Mouse (Mus musculus) adrenal gland, postnatal 36 days (tissue): ENCODE measurements around the gene Ankrd66. TPM values are rescaled to one million over a fixed set of nuclear protein-coding genes. Genes with fewer than 3 reads are reported as not detected.
A peak's percentile ranks its signal among the peaks of the same experiment; 100 is the strongest.

Experiments
- DNase-seq, 2 experiments: peaks; one replicate each; pipeline ENCODE4 v3.0.0; 2021; ENCODE audit warnings: mixed read lengths in 1 of 2
- long read RNA-seq, 2 experiments: library from polyadenylated mRNA; stranded (forward); transcript quantifications; one replicate each; pipeline ENCODE4 v2.0.0; 2021; ENCODE audit warnings: borderline sequencing depth in 2 of 2
- total RNA-seq, 2 experiments: library from RNA; stranded (reverse); gene quantifications; 2 replicates each; pipeline ENCODE4 v1.2.3; 2021

The Ankrd66 gene
- not detected for total RNA-seq
- long read RNA-seq, experiment 1 = 0 reads
- long read RNA-seq, experiment 2 = 0 reads

GRCm38 (mm10) chr17:43543539-43543938 is at the start of gene Ankrd66:
Gene Ankrd66, minus strand, starts transcription at chr17:43543639.
- no peak for DNase-seq

GRCm38 (mm10) chr17:43592296-43593291 is 49.2 kb upstream of the Ankrd66 start:
- no peak for DNase-seq

GRCm38 (mm10) chr17:43590531-43590930 is 47.1 kb upstream of the Ankrd66 start:
- no peak for DNase-seq

GRCm38 (mm10) chr17:43589750-43590149 is 46.3 kb upstream of the Ankrd66 start:
- no peak for DNase-seq

GRCm38 (mm10) chr17:43587278-43587677 is 43.8 kb upstream of the Ankrd66 start:
- no peak for DNase-seq

- no peak for DNase-seq
Observed at GRCm38 (mm10) chr17:43584771-43585170, 41.3 kb upstream of the Ankrd66 start.

GRCm38 (mm10) chr17:43581012-43581467 is 37.6 kb upstream of the Ankrd66 start:
- DNase-seq = peak in 1 of 2 experiments; percentile 2

GRCm38 (mm10) chr17:43580456-43580855 is 37.0 kb upstream of the Ankrd66 start:
- DNase-seq = no peak

- no peak for DNase-seq
Observed at GRCm38 (mm10) chr17:43573624-43574073, 30.2 kb upstream of the Ankrd66 start.

- DNase-seq = no peak
Observed at GRCm38 (mm10) chr17:43569287-43569686, 25.8 kb upstream of the Ankrd66 start.

- DNase-seq = peak; percentile 14 to 50
Observed at GRCm38 (mm10) chr17:43567992-43568888, 24.8 kb upstream of the Ankrd66 start, which contains the start of gene Pla2g7. Gene Pla2g7, plus strand, starts transcription at chr17:43568098.

- DNase-seq = no peak
Observed at GRCm38 (mm10) chr17:43567593-43567991, 24.2 kb upstream of the Ankrd66 start.

GRCm38 (mm10) chr17:43563192-43563987 is 20.0 kb upstream of the Ankrd66 start:
- no peak for DNase-seq

- DNase-seq = no peak
Observed at GRCm38 (mm10) chr17:43558678-43559077, 15.2 kb upstream of the Ankrd66 start.

GRCm38 (mm10) chr17:43557541-43558090 is 14.2 kb upstream of the Ankrd66 start:
- DNase-seq = peak; percentile 49 to 55

- DNase-seq = no peak
Observed at GRCm38 (mm10) chr17:43557104-43557503, 13.7 kb upstream of the Ankrd66 start.

GRCm38 (mm10) chr17:43554516-43555403 is 11.3 kb upstream of the Ankrd66 start:
- peak; percentile 18 to 44 for DNase-seq

GRCm38 (mm10) chr17:43551122-43551630 is 7.7 kb upstream of the Ankrd66 start:
- DNase-seq = no peak

GRCm38 (mm10) chr17:43544040-43544439 is 601 bp upstream of the Ankrd66 start:
- no peak for DNase-seq

- no peak for DNase-seq
Observed at GRCm38 (mm10) chr17:43538767-43539166, 4.7 kb downstream of the Ankrd66 start.
